Mouse (Mus musculus): ENCODE measurements at regions not wholly inside any gene's neighbourhood (a gene's known extent, or its start where the extent isn't known, plus 50 kb on each side); places are given as distances from the start of the nearest gene placed in this dataset.

DNA sequence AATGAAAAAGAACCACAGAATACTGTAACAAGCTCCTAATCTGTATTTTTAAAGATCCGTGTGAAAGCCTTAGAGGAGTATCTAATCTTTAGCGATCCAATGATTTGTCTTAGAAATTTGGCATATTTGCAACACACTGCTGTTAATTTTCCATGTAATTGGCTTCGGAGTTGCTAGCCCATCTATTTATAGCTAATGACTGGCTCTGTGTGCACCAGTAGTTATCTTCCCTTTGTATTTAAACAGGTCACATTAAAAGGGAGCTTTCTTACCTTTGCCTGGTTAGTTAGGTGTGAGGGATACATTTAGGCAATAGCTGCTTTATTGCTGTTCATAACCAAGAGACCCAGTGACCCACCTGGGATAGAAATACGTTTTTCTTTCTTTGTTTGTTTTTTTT, 256.3 kb upstream of the Mme start:
- no peak for DNase-seq

DNA sequence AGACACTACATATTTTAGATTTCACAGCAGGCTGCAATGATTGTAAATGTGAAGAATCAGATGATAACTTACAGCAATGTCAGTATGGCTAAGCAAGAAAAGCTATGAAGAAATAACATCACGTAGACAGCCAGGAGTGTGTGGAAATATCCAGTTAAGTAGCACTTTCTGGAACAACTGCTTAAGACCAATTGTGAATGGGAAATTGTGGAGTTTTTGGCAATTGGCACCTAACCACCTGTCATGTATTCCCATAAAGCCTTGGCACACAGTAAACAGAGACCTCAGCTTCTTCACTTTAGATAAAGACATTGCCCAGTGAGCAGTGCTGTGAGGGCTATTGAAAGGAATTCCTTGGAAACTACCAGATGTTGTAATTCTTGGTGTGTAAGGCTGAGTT, 264.4 kb upstream of the Mme start:
- no peak for DNase-seq

DNA sequence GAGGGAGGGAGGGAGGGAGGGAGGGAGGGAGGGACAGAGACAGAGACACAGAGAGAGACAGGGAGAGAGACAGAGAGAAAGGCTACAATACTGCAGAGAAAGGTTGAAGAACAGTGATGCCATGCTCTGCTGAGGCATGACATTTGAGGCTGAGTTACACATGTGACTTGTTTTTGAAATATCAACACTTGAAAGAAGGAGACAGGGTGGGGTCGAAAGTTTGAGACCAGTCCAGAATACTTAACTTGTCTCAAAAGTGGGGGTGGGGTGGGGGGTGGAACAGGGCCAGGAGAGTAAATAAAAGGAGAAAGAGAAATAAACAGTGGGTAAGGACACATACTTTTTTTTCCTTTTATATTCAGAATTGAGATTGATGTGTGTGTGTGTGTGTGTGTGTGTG, 278.1 kb upstream of the Mme start:
- DNase-seq, result no peak

DNA sequence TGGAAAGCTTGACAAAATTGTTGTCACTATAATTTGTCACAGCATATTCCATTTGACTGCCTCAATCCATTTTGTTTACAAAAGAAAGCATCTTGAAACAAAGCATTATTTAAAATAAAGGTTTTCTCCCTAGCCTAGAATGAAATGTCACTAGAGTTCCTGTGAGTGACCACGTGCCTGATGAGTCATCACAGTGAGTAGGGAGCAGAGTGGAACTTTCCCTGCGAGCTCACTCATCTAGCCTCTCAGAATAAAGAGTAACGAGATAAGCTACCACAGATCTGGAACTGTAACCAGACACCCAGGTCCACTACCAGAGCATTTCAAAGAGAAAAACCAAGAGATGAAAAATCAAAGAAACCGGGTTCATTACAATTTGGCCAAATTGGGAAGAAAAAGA, 278.7 kb upstream of the Mme start:
- no peak for DNase-seq

DNA sequence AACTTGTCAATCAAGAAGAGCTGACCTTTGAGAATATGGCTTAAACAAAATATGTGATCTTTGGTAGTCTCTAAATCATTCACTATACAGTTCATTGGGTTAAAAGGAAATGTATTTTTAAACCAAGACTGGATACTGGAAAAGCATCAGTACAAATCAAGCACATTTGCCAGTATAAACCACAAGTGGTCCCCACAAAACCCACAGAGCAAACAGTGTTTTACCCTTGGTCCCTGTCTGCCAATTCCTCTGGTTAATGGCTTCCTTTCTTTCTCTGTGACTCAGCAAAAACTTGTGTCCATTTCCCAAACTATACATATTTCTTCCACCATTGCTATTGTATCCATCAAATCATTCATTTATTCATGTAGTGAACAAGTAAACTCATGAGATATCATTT, 296.0 kb upstream of the Mme start:
- DNase-seq, result no peak

DNA sequence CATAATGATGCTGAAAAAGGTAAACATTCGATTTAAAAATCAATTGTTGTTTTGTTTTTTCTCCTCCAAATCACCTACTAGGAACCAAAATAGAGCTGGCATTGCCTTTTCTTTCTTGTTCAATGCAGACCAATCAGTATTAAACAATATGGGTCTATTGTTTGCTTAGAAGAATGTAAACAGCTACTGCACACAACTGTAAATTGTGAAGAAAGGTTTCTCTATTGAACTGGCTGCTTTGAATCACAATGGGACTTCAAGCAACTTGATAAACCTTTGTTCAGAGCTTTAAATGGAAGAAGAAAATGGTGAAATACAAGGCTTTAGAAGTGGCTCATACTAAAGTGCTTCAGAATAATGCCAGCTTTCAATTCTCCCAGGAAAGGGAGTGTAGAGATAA, 302.7 kb upstream of the Mme start:
- DNase-seq, result no peak

DNA sequence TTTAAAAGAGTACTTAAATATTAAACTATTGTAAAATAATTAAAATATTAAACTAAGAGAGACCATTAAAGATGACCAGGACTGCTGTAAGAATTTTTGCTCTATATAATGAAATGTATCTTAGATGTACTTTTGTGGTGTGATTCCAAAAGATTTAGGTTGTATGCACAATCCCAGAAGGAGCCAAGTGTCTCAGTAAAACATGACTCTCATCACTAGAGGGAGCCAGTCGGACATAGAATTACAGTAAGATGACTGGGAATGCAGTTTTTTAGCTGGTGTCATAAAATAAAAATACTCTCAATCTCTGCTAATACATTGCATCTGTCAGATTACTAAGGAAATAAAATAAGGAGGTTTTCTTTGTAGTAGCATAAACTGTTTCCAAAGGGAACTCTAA, 316.9 kb upstream of the Mme start:
- peak in 1 of 2 experiments; percentile 30 for DNase-seq

DNA sequence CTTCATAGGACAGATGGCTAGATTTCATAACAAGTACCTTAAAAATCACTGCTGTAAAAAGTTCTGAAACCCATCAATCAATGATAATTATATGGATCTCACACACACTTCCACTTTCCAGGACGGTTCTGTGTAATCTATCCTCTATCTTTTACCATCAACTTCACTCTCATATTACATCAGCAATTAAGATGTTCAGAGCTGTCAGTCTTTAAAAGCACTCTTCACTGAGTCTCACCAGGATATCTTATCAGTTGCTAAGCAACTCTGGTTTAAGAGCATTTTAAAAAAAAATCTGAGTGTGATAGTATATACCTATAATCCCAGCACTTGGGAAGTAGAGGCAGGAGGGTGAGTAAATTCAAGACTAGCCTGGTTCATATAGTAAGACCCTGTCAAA, 312.0 kb upstream of the Gpr149 start:
- DNase-seq, result no peak

DNA sequence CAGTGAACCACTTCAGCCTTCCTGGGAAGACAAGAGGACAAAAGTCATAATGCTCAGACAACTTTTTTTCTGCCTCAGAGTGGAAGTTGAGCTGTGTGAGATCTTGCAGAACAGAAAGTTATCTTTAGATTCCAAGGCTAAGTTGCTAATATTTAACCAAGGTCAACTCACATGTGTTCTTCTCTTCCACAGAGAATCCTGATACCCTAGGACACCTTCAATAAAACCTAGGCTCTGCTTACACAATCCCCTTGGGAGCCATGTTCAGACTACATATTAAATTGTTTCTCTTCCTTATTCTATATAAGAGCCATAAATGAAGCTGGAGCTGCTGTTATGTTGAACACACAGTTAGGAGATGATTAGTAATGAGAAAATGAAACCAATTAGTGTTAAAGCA, 280.2 kb upstream of the Gpr149 start:
- DNase-seq, result no peak

DNA sequence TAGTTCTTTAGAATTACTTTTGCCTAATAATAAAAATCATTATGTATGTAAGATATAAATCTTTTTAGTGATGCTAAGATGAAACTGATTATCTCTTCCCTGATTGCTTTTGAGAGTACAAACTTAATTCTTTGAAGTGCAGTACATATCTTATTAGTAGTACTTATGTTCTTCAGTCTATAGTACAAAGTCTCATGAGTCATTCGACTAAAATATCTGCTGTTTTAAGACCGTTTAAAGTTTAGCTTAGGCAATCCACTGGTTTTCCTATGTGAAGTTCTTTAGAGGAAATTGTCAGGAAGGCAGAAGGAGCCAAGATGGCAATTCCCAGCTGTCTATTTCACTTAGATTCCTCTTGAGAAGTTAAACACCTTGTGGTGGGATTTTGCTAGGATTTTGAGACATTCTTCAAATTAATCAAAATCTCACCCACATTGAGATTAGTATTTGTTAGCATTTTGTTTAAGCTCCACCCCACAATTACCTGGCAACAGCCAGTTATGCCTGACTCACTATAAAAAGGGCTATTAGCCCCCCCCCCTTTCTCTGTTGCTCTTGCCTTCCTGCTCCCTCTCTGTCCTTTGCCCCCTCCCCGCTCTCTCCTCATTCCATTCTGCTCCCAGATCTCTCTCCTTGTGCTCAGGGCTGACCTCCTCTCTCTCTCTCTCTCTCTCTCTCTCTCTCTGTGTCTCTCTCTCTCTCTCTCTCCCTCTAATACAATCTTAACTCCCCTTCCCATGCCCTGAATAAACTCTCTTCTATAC, 277.6 kb upstream of the Gpr149 start:
- DNase-seq, result no peak

DNA sequence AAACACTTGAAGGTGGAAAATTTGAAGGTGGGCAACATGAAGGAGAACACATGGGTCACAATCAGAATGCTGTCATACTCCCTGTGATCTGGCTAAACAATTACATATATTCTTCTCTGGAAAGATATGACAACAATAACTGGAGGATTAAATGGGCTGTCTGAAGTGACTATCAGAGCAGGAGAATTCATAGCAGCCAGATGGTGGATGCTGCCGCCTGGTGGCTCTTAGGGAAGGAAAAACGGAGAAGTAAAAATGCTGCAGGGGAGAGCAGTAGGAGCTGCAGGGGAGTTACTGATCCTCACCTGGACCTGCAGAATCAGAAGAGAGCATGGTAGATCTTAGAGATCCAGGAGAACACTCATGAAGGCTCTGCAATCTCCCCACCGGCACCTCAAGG, 255.8 kb upstream of the Gpr149 start:
- peak; percentile 21 to 40 for DNase-seq

DNA sequence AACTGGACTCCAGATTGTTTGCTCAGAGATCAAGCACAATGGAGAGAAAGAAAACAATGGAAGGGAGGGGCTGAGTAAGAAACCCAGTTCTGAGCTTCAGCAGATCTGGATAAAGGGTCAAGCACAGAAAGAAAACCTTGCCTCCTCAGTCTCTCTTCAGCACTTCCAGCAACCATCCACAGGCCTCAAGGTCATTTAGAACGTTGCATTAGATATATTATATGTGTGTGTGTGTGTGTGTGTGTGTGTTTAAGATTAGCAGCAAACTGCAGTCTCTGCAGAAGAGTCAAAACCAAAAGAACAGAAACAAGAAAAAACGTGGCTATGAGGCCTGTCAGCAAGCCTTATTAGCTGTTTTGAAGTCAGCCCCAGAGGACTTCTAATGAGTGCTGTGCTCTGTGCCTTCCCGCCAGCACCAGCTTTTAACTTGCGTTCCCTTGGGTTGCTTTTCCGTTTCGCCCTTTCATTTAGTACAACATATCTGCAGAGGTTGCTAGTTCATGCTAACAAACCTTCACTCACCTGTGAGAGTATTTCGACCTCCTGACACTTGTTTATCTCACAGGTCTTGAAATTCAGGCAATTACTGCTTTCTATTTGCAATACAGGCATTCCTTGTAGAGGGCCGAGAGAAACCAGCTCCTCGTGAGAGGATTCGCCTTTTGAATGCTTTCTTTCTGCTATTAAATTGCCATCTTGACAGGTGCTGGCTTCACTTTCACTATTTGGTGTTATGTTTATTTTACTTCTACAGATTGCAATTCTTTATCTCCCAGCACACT, 230.9 kb upstream of the Gpr149 start:
- DNase-seq, result no peak

DNA sequence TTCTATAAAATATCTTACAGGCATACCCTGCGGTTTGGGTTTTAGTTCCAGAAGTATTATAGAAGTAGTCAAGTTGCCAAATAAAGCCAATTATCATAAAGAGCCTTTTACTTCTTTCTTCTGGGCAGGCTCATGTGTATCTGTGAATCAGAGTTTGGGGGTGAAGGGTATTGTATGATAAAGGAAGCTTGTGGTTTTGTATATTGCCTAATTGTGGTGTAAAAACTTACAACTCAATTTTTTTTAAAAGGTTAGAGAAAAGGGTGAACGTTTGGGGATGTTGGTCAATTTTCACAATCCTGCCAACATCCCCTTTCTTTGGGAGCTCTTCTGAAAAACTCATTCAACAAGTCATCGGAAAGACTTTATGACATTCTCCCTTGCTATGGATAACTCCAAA, 219.0 kb upstream of the Gpr149 start:
- no peak for DNase-seq

DNA sequence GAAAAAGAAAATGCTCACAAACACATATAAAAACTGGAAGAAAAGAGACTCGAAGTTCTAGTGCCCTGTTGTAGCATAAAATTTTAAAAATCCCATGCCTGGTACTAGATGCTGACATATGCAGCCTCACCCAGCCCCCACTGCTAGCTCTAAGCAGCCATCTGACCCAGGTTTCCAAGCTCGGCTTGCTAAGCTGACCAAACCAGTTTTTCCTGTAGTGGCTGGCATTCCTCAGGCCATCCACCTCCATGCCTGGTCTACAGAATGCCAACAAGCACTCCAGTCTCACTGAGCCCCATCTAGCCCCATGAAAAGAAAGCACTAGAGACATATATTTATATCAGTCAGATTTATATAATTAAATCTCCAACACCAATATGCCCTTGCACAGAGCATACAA, 196.1 kb upstream of the Gpr149 start:
- peak; percentile 69 to 84 for DNase-seq

DNA sequence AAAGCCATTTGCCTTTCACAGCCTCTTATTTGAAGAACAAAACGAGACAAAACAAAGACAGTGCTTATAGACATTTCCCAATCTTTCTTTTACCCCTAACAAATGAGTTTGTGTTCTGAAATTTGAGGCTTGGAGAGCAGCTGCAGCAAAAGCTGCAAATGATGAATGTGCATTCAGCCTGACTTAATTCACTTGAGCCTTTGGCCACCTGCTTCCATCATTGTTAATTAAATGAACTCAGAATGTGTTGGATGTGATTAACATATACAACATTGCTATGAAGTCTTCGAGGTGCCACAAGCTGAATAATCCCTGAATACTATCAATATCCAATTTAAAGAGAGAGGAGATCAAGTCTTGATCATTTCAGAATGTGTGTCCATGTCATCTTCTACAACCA, 181.3 kb upstream of the Gpr149 start:
- DNase-seq, result no peak
